Mouse (Mus musculus) layer of hippocampus, postnatal 25 days (tissue): ENCODE results near the gene Gm43720. TPM values are rescaled to one million over a fixed set of nuclear protein-coding genes. Genes with fewer than 3 reads are reported as not detected.

Experiments
- DNase-seq, 2 experiments: peaks; one replicate each; pipeline ENCODE4 v3.0.0; 2022; ENCODE audit warnings: mixed read lengths in 2 of 2, low spot score in 1 of 2; ENCODE audit errors: extremely low spot score in 1 of 2
- total RNA-seq, 2 experiments: library from RNA; stranded (reverse); gene quantifications; 2 replicates each; pipeline ENCODE4 v1.2.3; 2021

The Gm43720 gene
- total RNA-seq, 2 experiments from 2014 or later, result not detected

DNA sequence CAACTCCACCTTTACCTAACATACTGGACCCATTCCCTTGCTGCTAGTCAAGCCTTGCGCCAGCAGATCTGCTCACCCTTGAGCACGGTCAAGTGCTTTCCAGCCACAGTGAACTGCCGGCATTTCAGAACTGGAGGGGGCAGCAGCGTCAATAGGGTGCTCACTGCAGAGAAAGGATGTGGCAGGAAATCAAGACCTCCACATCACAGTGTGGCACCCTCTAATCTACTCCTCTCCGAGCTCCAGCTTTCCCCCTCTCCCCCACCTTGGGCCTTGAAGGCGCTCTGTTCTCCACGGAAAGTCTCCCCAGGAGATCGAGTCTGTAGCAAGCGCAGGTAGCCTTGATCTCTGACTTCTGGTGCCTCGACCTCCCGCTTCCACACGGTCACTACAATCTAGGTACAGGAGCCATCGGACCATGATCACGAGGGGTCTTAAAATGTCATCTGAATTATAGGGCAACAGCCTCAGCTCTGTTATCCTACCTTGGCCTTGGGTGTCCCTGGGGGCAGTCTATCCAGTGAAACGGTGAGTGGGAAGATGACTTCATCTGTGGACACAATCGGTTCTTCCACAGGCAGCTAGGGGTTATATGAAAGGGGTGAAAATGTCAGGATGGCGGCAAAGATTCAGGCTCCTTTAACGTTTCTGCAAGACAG is 17.0 kb downstream of the Gm43720 start:
- peak in 1 of 2 experiments; percentile 10 for DNase-seq

DNA sequence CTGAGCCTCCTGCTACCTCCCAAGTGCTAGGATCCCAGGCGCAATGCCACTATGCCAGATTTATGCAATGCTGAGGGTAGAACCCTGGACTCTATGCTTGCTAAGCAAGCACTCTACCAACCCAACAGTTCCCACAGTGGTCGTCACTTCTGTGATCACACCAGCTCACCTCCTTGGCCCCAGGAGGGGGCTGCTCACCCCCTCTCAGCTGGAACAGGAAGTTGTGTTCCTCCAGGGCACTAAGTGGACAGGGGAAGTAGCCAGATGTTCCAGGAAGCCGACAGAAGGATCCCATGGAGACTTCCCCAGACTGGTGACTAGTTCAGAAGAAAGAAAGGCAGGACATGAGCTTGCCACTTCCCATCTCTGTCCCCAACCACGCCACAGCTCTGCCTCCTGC is 17.8 kb downstream of the Gm43720 start:
- peak in 1 of 2 experiments; percentile 8 for DNase-seq

DNA sequence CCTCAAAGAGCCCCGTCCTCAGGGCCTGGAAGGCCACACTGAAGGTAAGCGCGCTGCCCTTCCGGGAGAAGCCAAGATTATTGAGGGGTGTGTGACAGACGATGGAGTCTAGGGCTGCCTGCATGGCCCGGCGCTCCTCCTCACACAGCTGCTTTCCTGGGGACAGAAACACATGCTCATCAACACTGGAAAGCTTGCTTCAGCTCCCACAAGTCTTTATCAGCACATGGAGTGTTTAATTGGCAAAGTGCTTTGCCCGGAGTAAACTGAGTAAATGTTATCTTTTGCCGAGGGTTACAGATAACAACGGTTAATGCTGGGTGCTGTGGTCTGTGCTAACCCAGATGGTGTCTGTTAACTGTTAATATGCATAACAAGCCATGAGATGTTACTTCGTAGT is 18.9 kb downstream of the Gm43720 start:
- peak in 1 of 2 experiments; percentile 10 for DNase-seq

DNA sequence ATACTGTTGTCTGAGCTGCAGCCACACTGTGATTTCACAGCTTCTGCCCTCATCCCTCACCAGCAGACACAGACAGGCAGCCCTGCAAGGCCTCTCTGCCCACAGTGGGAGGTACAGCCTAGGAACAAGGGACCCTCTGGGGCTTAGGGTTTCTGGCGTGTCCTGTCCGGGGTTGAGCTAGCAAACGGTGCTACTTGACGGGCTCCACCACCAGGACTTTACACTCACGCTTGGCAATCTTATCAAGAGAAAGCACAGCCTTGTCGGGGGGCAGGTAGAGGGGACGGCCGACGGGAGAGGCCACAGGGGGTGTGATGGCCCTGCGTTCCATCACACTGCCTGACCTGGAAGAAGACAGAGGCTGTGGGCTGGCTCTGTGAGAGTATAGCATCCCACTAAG is 19.7 kb downstream of the Gm43720 start:
- peak in 1 of 2 experiments; percentile 6 for DNase-seq

DNA sequence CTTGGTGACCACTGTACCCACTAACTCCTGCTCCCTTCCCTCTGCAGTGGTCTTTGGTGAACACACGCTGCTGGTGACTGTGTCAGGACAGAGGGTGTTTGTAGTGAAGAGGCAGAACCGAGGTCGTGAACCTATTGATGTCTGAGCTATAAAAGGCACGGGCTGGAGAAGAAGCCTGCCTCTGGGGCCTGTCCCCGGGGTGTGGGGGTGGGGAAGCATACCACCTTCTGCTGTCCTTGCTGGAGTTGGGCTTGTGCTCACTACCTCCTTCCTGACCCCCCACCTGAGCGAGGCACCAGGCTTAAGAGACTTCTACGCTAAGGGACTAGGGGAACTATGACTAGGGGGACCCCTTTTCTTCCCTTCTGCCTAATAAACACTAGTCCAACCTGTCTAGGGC is 20.8 kb downstream of the Gm43720 start:
- DNase-seq, result no peak

DNA sequence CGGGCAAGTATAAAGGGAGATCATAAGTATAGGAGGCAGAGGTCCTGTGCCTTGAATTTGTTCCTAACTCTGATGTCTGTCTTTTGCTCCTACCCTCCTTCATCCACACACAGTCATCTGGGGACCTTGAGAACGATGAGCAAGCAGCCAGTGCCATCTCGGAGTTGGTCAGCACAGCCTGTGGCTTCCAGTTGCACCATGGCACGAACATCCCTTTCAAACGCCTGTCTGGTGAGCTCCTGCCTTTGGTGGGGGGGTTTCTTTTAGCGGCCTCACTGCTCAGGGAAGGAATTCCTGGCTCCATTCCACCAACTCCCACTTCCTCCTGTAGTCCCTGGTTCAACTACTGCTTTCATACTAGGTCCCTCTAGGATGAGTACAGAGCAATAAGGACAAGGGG is 21.2 kb downstream of the Gm43720 start:
- peak in 1 of 2 experiments; percentile 7 for DNase-seq

DNA sequence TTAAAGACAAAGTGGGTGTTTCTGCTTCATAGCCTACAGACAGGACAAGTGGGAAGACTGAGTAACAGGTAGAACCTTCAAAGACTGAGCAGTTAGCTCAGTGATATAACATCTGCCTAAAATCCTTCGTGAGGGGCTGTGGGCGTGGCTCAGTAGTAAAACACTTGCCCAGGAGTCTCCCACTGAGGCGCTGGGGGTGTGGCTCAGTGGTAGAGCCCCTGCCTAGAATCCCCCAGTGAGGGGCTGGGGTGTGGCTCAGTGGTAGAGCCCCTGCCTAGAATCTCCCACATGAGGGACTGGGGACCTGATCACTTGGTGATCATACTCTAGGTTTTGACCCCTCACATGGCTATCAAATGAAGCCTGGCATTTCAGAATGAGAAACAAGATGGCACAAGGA is 21.7 kb downstream of the Gm43720 start:
- no peak for DNase-seq

DNA sequence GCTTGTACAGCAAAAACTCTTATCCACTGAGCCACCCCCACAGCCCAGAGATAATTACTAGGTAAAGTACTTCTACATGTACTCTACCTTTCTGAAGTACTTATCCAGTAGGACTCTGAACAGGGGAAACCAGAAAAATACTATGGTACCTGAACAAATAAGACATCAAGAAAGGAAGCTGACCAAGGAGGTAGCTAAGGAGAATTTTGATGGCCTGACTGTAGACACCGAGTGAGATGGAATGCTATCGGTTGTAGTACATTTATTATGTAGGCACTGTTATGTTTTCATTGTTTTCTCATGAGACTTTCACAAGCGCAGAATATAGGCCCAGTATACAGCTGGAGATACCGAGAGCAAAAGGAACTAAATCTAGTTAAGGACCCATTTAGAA is 22.2 kb downstream of the Gm43720 start:
- no peak for DNase-seq

DNA sequence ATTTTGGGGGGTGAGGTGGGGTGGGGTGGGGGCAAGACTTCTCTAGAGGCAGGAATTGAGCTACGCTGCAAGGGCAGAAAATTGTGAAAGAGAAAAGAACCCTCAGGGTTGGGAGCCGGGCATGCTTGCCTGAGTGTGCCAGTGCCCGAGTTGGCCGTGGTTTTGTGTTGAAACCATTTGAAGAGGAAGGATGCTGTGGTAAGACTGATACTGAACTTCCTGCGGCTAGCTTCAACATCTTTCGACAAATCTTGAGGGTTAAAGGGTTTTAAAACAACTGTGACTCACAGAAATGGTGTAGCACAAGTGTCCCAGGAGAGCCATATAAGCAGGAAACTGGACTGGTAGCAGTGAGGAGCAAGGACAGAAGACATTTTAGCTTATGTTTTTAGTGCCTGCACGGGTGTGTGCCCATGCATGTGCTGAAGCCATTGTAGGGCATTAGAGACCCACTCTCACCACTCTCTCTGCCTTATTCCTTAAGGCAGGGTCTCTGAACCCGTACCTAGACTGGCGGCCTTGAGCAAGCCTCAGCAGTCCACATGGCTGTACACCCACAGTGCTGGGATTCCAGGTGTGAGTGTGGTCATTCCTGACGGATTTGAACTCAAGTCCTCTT is 22.7 kb downstream of the Gm43720 start:
- DNase-seq, result peak in 1 of 2 experiments; percentile 7

DNA sequence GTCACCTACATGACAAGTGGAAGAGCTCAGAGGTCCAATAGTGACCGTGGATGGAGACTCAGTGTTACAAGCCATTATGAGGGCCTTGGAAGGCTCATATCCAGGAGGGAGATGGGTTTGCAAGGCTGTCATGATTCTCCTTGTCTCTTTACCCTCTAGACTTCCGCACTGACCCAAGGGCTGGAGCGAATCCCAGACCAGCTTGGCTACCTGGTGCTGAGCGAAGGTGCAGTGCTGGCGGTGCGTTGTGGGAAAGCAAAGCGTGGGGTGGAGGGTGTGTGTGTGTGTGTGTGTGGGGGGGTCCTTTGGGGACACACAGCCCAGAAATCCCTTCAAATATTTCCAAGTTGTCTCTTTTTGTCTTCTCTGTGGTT is 23.7 kb downstream of the Gm43720 start:
- no peak for DNase-seq

DNA sequence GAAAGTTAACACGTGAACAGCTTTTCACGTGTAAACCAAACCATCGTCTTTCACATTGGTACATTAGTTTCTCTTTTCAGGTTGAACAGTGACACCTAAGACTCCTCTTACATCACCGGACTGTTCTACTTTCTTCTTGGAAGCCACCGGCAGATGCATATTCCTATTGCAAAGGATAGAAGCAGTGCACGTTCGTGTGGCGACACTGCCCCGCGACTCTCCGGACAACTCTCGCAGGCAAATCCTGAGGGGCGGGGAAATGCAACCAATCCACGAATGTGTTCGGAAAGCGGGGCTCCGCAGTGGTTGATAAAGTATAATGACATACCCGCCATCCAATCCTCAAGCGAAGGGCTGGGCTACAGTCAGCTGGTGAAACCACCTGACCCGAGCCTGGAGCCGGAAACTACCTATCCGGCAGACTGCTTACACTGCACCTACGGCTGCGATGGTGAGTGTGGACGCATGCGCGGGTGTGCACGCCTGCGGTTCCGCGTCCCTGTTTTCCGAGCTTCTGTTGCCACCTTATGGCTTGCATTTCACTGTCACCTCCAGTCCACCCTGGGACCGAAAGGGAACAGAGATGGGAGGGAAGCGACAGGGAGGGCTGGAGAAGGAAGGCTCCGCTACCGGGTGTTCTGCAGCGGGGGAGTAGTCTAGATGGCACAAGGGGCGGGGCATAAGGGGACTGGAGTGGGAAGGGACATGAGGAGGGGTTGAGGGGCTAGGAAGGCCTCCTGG is 24.2 kb downstream of the Gm43720 start, which contains the start of gene Lamtor4:
Lamtor4 (plus strand) TSS at position 130 of the 741 bp plus-strand sequence.
- DNase-seq, result peak; percentile 73 to 84

DNA sequence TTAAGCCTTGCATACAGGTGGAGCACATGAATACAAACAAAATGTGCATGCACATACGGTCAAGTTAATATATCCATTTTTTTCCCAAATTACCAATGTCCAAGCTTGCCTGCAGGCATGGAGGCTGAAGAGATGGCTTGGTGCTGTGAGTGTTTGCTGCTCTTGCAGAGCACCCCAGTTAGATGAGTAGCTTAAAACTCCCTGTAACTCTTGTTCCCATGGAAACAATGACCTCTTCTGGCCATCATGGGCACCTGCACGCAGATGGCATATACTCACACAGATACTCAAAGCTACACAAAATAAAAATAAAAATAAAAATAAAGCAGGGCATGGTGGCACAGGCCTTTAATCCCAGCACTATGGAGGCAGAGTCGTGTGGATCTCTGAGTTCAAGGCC is 26.7 kb downstream of the Gm43720 start:
- no peak for DNase-seq

DNA sequence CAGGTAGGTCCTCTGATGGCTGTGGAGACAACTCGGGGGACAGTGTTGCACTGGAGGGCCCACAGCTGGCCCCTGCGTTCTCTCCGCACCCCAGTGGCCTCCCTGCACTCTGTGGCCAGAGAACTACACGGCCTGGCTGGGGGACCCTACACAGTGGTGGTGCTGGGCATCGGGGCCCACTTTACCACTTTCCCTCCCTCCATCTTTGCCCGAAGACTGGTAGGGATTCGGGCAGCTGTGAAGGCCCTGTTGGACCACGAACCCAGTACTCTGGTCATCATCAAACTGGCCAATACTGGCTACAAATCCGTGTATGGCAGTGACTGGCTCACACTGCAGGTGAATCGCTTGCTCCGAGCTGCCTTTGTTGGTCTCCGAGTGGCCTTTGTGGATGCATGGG is 28.6 kb downstream of the Gm43720 start:
- DNase-seq, result no peak

DNA sequence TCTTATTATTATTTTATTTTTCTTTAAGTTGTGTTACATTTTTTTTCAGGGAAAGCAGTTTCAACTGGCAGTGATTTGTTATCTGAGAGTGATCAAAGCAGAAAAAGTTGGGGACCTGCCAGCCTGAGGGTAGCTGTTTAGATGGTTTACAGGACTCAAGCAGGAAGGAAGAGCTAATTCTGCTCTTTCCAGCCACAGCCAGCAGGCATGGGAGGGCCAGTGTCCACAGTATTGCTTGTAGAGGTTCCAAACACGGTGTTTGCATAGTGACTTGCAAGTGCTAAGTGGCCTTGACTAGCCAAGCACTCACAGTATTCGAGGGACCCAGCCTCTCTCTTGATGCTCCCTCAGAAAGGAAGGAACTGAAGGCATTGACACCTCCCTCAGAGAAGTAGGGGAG is 38.2 kb downstream of the Gm43720 start:
- no peak for DNase-seq

DNA sequence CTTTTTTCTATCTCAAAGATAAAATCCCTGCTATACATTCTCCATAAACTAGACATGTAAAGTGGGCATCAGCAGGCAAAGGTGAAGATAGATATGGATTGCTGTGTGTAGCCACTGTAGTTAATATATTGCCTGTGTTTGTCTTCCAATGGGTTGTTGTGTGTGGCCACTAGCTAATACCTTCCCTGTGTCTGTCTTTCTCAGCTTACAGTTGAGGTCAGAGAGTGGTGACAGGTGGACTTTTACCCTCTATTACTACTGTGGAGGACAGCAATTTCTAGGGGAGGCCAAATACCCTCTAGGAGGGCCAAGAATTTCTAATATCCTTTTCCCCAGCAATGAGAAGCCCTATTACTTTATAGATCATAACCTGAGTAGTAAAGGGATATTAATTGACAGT is 45.5 kb downstream of the Gm43720 start:
- no peak for DNase-seq

DNA sequence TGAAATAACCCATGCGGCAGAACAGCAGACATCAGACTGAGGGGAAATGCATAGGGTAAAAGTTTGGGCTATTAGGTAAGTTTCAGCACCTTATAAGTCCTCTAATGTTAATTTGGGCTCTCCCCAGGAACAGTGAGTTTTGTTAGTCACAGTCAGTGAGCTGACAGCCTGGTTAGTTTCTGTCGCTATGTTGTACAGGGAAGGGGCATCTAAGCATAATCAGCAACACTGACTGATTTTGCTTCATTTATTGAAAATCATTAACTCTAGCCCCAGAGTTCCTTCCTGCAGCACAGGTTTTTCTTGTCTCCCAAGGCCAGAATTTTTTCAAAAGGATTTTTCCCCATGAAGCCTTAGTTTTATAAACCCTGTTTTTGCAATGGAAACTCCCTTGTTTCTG is 46.0 kb downstream of the Gm43720 start:
- no peak for DNase-seq

DNA sequence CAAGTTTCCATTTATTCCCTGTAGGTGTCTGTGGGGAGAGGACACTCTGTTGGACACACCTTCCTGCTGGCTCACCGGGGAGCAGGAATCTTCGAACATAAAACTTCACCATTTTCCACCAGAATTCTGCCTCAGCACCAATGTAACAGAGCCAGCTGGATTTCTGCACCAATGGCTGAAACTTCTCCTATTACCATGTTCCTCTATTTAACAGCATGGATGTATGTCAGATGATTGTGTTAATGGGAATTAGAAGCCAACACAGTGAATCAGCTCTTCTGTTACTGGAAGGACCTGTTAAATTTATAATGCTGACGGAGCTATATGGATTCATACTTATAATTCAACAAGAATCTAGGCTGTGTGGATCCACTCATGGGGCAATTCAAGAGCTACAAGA is 50.2 kb downstream of the Gm43720 start:
- no peak for DNase-seq

DNA sequence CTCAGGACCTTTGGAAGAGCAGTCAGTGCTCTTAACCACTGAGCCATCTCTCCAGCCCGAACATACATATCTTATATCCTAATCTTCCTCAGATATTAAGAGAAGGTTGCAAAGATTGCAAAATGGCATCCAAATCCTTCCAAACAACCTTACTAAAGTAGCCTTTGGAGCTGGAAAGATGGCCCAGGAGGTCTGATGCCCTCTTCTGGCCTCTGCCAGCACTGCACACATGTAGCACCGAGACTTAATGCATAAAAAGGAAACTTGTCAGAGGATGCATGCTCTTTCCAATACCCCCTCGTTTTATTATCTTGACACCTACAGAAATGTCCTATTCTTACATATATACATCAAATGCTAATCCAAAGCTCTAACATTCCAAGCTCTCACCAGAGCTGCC is 51.7 kb downstream of the Gm43720 start:
- peak in 1 of 2 experiments; percentile 37 for DNase-seq

DNA sequence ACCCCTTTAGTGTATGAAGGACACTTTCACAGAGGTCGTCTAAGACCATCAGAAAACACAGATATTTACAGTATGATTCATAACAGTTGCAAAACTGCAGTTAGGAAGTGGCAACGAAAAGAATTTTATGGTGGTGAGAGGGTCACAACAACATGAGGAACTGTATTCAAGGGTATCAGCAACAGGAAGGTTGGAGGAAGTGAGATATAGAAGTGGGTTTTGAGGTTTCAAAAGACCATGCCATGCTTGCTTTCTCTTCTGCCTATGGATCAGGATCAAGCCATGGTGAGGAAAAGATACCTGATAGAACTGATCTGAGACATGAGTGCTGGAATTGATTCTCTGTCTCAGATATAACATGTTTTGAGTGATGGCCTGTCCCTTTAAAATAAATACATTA is 52.4 kb downstream of the Gm43720 start:
- DNase-seq, result no peak

DNA sequence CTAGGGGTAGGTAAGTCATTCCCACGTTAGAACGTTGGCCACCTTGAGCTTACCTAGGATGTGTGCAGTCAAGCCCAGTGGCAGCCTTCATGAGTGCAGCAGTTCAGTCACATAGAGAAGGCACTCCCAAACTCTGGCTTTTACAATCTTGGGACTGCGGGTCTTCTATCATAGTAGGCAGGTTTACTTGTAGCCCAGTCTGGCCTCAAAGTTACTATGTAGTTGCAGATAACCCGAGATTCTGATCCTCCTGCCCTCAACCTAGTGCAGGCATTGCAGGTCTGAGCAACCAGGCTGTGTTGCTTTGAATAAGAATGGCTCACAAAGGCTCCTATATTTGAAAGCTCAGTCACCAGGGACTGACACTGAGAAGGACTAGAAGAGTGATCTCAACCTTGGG is 53.3 kb downstream of the Gm43720 start:
- no peak for DNase-seq

DNA sequence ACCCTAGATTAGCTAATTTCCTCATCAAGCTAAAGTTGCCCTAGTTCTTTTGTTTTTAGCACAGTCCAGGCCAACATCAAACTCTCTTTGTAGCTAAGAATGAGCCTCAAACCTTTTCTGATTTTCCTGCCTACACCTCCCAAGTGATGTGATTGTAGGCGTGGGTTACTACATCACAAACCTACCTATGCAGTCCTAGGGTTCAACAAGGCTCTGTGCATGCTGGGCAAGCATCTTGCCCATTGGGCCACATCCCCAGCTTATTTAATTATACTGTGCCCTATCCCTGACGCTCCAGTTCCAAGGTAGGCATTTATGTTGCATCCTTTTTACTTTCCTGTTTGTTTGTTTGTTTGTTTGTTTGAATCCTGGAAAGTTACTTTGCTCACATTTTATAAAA is 54.1 kb downstream of the Gm43720 start, which contains the start of gene Nxpe5:
Nxpe5 (plus strand) TSS at position 199 of the 400 bp plus-strand sequence.
- DNase-seq, result no peak

DNA sequence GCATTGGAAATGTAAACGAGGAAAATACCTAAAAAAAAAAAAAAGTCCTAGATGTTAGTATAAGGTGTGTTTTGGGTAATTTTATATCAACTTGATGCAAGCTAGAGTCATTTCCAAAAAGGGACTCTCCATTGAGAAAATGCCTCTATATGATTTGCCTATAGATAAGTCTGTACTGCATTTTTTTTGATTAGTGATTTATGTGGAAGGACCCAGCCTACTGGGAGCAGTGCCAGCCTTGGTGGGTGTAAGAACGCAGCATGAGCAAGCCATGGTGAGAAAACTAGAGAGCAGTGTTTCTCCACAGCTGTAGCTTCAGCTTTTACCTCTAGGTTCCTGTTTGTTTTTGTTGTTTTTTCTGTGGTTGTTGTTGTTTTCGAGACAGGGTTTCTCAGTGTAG is 56.5 kb downstream of the Gm43720 start:
- no peak for DNase-seq
